Mouse (Mus musculus): Measurements from ENCODE around the gene Prap1.

DNA sequence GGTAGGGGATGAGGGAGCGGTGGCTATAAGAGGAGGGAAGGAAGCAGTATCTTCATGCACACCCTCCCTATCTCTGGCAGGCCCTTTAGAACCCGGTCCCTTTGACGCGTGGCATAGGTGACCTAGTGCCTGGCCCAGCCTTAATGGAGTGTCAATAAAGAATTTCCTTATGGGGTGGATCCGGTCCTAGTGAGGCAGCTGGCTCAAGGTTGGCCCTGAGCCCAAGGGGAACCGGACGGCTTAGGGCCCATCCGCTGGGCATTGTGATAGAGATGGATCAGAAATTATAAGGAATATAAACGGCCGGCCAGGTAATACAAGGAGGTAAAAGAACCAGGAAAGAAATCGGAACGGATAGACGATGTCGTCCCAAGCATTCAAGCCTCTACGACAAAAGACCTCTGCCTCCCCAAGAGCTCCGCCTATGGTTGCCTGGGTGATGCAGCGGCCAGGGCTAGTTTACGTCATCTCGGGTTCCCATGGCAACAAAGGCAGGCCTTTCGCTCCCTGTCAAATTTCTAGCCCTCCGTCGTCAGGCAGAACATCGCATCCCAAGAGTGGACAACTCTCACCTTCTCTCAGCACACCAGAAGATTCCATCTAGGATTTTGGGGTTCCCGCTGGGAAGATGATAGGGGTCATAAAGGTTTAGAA is 12.6 kb upstream of the Prap1 start:
- no peak for TF ChIP-seq CTCF (IDR thresholded peaks at IDR 0.05; ENCODE audit: low read depth, low read length)
- no peak for TF ChIP-seq POLR2A (IDR thresholded peaks at IDR 0.05; ENCODE audit: extremely low read depth, insufficient read depth, low read length)
